8 mouse cellular contexts compared by ENCODE assay signal in genomic region chr9:62536119-62536654, GRCm38 (mm10). TPM values are rescaled to one million over a fixed set of nuclear protein-coding genes. Genes with fewer than 3 reads are reported as not detected.
DNase-seq lines count a peak whose midpoint lies in the region; ATAC-seq and TF ChIP-seq lines count a peak whose summit lies in the region.

No protein-coding gene starts in this region.

- intact Hi-C loops in heart, adult 2 months (cut with DNase I): loop anchor here (2.0 to 5.0 kb wide), 2 partner anchors 59 to 114 kb away; no protein-coding TSS in a partner anchor

- no peaks in the 10 kb centered on the region for H3K36me3 ChIP-seq in heart, adult 2 months (ENCODE audit: control insufficient read depth, insufficient read depth, low read length)
- no peaks in the 10 kb centered on the region for H3K36me3 ChIP-seq in embryonic facial prominence, embryonic 10.5 days (replicated peaks)
- H3K36me3 ChIP-seq in hindbrain, embryonic 13.5 days: no peaks in the 10 kb centered on the region
- no peaks in the 10 kb centered on the region for H3K36me3 ChIP-seq in lung, embryonic 16.5 days (ENCODE audit: control insufficient read depth, insufficient read depth, low read length)
- H3K36me3 ChIP-seq in small intestine, adult 2 months (ENCODE audit: control insufficient read depth, insufficient read depth, low read length): no peaks in the 10 kb centered on the region

- peak; percentile 34 for ATAC-seq in hindbrain, embryonic 13.5 days (ENCODE audit: low FRiP score)
- ATAC-seq in lung, embryonic 16.5 days (ENCODE audit: low read depth): peak; percentile 21; the same call in 1 of the 2 replicates

- DNase-seq in heart, adult 2 months: peak in 1 of 2 experiments; percentile 39
- DNase-seq in heart, adult 8-10 months (ENCODE audit: low spot score): no peak
- peak; percentile 29 for DNase-seq in ES-CJ7 (ENCODE audit: low read depth, low spot score)
- DNase-seq in embryonic facial prominence, embryonic 10.5 days (ENCODE audit: low spot score): no peak
- DNase-seq in testis, postnatal 14 days (ENCODE audit: low spot score): no peak

- H3K27me3 ChIP-seq in heart, adult 2 months (ENCODE audit: control insufficient read depth, insufficient read depth, low read length): no peaks in the 10 kb centered on the region
- H3K27me3 ChIP-seq in embryonic facial prominence, embryonic 10.5 days (replicated peaks; ENCODE audit: low read depth, poor library complexity, severe bottlenecking): peaks cover 78% of the 10 kb centered on the region
- H3K27me3 ChIP-seq in hindbrain, embryonic 13.5 days: no peaks in the 10 kb centered on the region
- no peaks in the 10 kb centered on the region for H3K27me3 ChIP-seq in lung, embryonic 16.5 days (ENCODE audit: control insufficient read depth, insufficient read depth, low read depth, low read length)
- H3K27me3 ChIP-seq in small intestine, adult 2 months (ENCODE audit: control insufficient read depth, insufficient read depth, low read length): peaks cover 10% of the 10 kb centered on the region; the same call in 1 of the 2 replicates

- no peak for TF ChIP-seq POLR2A in heart, adult 2 months (IDR thresholded peaks at IDR 0.05; ENCODE audit: insufficient read depth, low read depth, low read length)
- TF ChIP-seq POLR2A in small intestine, adult 2 months (IDR thresholded peaks at IDR 0.05; ENCODE audit: low read depth, low read length): no peak

- no peaks in the 10 kb centered on the region for H3K79me2 ChIP-seq in heart, adult 2 months (replicated peaks; ENCODE audit: control insufficient read depth, insufficient read depth, low read length)

- H3K4me1 ChIP-seq in heart, adult 2 months (ENCODE audit: control insufficient read depth, insufficient read depth, low read length): peaks cover 16% of the 10 kb centered on the region
- peaks cover 50% of the 10 kb centered on the region for H3K4me1 ChIP-seq in embryonic facial prominence, embryonic 10.5 days
- H3K4me1 ChIP-seq in hindbrain, embryonic 13.5 days (replicated peaks): peaks cover 88% of the 10 kb centered on the region
- H3K4me1 ChIP-seq in lung, embryonic 16.5 days (replicated peaks; ENCODE audit: control insufficient read depth, insufficient read depth, low read length): peaks cover 49% of the 10 kb centered on the region
- peaks cover 2% of the 10 kb centered on the region; the same call in 1 of the 2 replicates for H3K4me1 ChIP-seq in small intestine, adult 2 months (ENCODE audit: control insufficient read depth, insufficient read depth, insufficient read length, low read length)

- peak overlapping the region; percentile 71 for H3K4me3 ChIP-seq in heart, adult 2 months
- peak overlapping the region; percentile 70 for H3K4me3 ChIP-seq in embryonic facial prominence, embryonic 10.5 days
- peak overlapping the region; percentile 70 for H3K4me3 ChIP-seq in hindbrain, embryonic 13.5 days
- H3K4me3 ChIP-seq in lung, embryonic 16.5 days (ENCODE audit: low read length): peak overlapping the region; percentile 78
- H3K4me3 ChIP-seq in small intestine, adult 2 months (ENCODE audit: low read depth, low read length): peak overlapping the region; percentile 56

- WGBS in heart, adult 2 months: 2% methylated on average over 29 of the region's 29 CpGs
- WGBS in embryonic facial prominence, embryonic 10.5 days: 2% methylated on average over 29 of the region's 29 CpGs
- WGBS in hindbrain, embryonic 13.5 days: 1% methylated on average over 29 of the region's 29 CpGs
- 1% methylated on average over 29 of the region's 29 CpGs for WGBS in lung, embryonic 16.5 days
- WGBS in small intestine, adult 2 months: 8% methylated on average over 29 of the region's 29 CpGs

- TF ChIP-seq EP300 in heart, adult 2 months (IDR thresholded peaks at IDR 0.05; ENCODE audit: insufficient read depth, low read depth, low read length): no peak

- peak; percentile 39 for TF ChIP-seq CTCF in heart, adult 2 months (IDR thresholded peaks at IDR 0.05)
- TF ChIP-seq CTCF in small intestine, adult 2 months (IDR thresholded peaks at IDR 0.05; ENCODE audit: extremely low read depth, insufficient read length, insufficient replicate concordance, low read depth, low read length): no peak

- no peaks in the 10 kb centered on the region for H3K9me3 ChIP-seq in embryonic facial prominence, embryonic 10.5 days
- H3K9me3 ChIP-seq in hindbrain, embryonic 13.5 days: no peaks in the 10 kb centered on the region
- no peaks in the 10 kb centered on the region for H3K9me3 ChIP-seq in lung, embryonic 16.5 days (ENCODE audit: control insufficient read depth, low read length)

- H3K4me2 ChIP-seq in hindbrain, embryonic 13.5 days: peak overlapping the region; percentile 79
- H3K4me2 ChIP-seq in lung, embryonic 16.5 days (ENCODE audit: low read depth, low read length): peak overlapping the region; percentile 88

- H3K27ac ChIP-seq in heart, adult 2 months: peak overlapping the region; percentile 83
- peak overlapping the region; percentile 92 for H3K27ac ChIP-seq in embryonic facial prominence, embryonic 10.5 days (replicated peaks)
- H3K27ac ChIP-seq in hindbrain, embryonic 13.5 days: peak overlapping the region; percentile 97
- peak overlapping the region; percentile 93 for H3K27ac ChIP-seq in lung, embryonic 16.5 days (ENCODE audit: low read length)
- no peak overlapping the region for H3K27ac ChIP-seq in small intestine, adult 2 months (ENCODE audit: insufficient read depth, low read depth, low read length)

- peak overlapping the region; percentile 92 for H3K9ac ChIP-seq in heart, adult 2 months (ENCODE audit: low read depth, low read length)
- peak overlapping the region; percentile 97 for H3K9ac ChIP-seq in hindbrain, embryonic 13.5 days
- peak overlapping the region; percentile 88 for H3K9ac ChIP-seq in lung, embryonic 16.5 days (ENCODE audit: low read length)

RNA-seq across cellular contexts. Expression of gene Coro2b, which starts 0.7 kb away (rescaled TPM):
- total RNA-seq in heart, adult 2 months (2021): 10 to 100 TPM; 10.1 to 11.6 TPM
- polyA plus RNA-seq in heart, adult 2 months (2012; rRNA removed): 16.4 and 17.2 TPM in 2 replicates
- 10 to 100 TPM in 2 of 4 experiments, 1 to 10 TPM in 2; 8.6 to 12.9 (median 10.1) TPM for total RNA-seq in heart, adult 8-10 months (2022)
- polyA plus RNA-seq in embryonic facial prominence, embryonic 10.5 days (2016; fragmentation: Nextera tagmentation; extraction: Ambion mirVana): 7.6 and 9.5 TPM in 2 replicates
- 34.3 and 39.0 TPM in 2 replicates for polyA plus RNA-seq in hindbrain, embryonic 13.5 days (2015; fragmentation: Nextera tagmentation; extraction: Ambion mirVana)
- 21.6 and 24.6 TPM in 2 replicates for polyA plus RNA-seq in lung, embryonic 16.5 days (2015; fragmentation: Nextera tagmentation; extraction: Ambion mirVana)
- 1.8 and 2.7 TPM in 2 replicates for polyA plus RNA-seq in small intestine, adult 2 months (2012; rRNA removed)
